ENCODE assay signal across 12 mouse cellular contexts in genomic region chr4:130377500-130377899, GRCm38 (mm10).
"Had no signal": no experiment of that assay in that cellular context is flagged by ENCODE, and none has a peak within 500 bp of the region (broad histone marks: within the 10 kb centered on the region; RNA-seq: fewer than 3 reads in every experiment).

No protein-coding gene starts in this region.

- DNase-seq: kidney, adult 11 months; kidney, postnatal 14 days; lung, embryonic 14.5 days; lung, postnatal 10 days; lung, postnatal 4 days; thymus, adult 18-20 months; thymus, postnatal 14 days had no signal

- H3K4me2 ChIP-seq: limb, embryonic 15.5 days; liver, embryonic 12.5 days; lung, embryonic 14.5 days; midbrain, embryonic 15.5 days; neural tube, embryonic 13.5 days had no signal

- H3K27me3 ChIP-seq: limb, embryonic 15.5 days; liver, embryonic 12.5 days; midbrain, embryonic 15.5 days; neural tube, embryonic 13.5 days had no signal

- H3K4me3 ChIP-seq: limb, embryonic 15.5 days; liver, embryonic 12.5 days; midbrain, embryonic 10.5 days; midbrain, embryonic 15.5 days; neural tube, embryonic 13.5 days had no signal

- ATAC-seq: liver, embryonic 12.5 days; midbrain, embryonic 15.5 days had no signal

- H3K27ac ChIP-seq: limb, embryonic 15.5 days; liver, embryonic 12.5 days; midbrain, embryonic 10.5 days; midbrain, embryonic 15.5 days; neural tube, embryonic 13.5 days had no signal

- H3K9me3 ChIP-seq: limb, embryonic 15.5 days; liver, embryonic 12.5 days; midbrain, embryonic 15.5 days; neural tube, embryonic 13.5 days had no signal

- H3K9ac ChIP-seq: limb, embryonic 15.5 days; liver, embryonic 12.5 days; lung, embryonic 14.5 days; midbrain, embryonic 15.5 days; neural tube, embryonic 13.5 days had no signal

- H3K4me1 ChIP-seq: limb, embryonic 15.5 days; liver, embryonic 12.5 days; midbrain, embryonic 10.5 days; midbrain, embryonic 15.5 days; neural tube, embryonic 13.5 days had no signal
